In genomic region chr13:115671685-115672084, GRCm38 (mm10) we compare ENCODE assay signal across 16 mouse cellular contexts.
"Had no signal": no experiment of that assay in that cellular context is flagged by ENCODE, and none has a peak within 500 bp of the region (broad histone marks: within the 10 kb centered on the region; RNA-seq: fewer than 3 reads in every experiment).

No protein-coding gene starts in this region.

- H3K27me3 ChIP-seq: neural tube, embryonic 12.5 days; stomach, embryonic 15.5 days had no signal

- H3K9ac ChIP-seq: neural tube, embryonic 12.5 days; neural tube, embryonic 13.5 days; neural tube, embryonic 15.5 days; stomach, embryonic 15.5 days had no signal

- DNase-seq: retina, postnatal 1 day; right cerebral cortex, adult 18-20 months; right cerebral cortex, postnatal 14 days; right cerebral cortex, postnatal 25 days; right cerebral cortex, postnatal 4 days; spleen, adult 18-20 months; thymus, adult 18-20 months; thymus, adult 2 months; thymus, postnatal 14 days; thymus, postnatal 25 days; thymus, postnatal 36 days; thymus, postnatal 4 days had no signal

- H3K27ac ChIP-seq: neural tube, embryonic 12.5 days; neural tube, embryonic 13.5 days; neural tube, embryonic 15.5 days; stomach, embryonic 15.5 days had no signal

- H3K36me3 ChIP-seq: neural tube, embryonic 12.5 days; neural tube, embryonic 13.5 days; neural tube, embryonic 15.5 days; stomach, embryonic 15.5 days had no signal

- H3K4me2 ChIP-seq: neural tube, embryonic 12.5 days; neural tube, embryonic 13.5 days; neural tube, embryonic 15.5 days; stomach, embryonic 15.5 days had no signal

- H3K4me3 ChIP-seq: neural tube, embryonic 12.5 days; neural tube, embryonic 13.5 days; neural tube, embryonic 15.5 days; stomach, embryonic 15.5 days had no signal

- H3K4me1 ChIP-seq: neural tube, embryonic 15.5 days; stomach, embryonic 15.5 days had no signal

- H3K9me3 ChIP-seq: neural tube, embryonic 12.5 days; neural tube, embryonic 13.5 days; neural tube, embryonic 15.5 days; stomach, embryonic 15.5 days had no signal
